Mouse (Mus musculus): ENCODE results near the gene Slc16a12. TPM values are rescaled to one million over a fixed set of nuclear protein-coding genes. Genes with fewer than 3 reads are reported as not detected.
A peak's percentile ranks its signal among the peaks of the same experiment; 100 is the strongest.

Slc16a12 gene
- polyA plus RNA-seq, 1 experiment from 2014 or later: 19.1 TPM

DNA sequence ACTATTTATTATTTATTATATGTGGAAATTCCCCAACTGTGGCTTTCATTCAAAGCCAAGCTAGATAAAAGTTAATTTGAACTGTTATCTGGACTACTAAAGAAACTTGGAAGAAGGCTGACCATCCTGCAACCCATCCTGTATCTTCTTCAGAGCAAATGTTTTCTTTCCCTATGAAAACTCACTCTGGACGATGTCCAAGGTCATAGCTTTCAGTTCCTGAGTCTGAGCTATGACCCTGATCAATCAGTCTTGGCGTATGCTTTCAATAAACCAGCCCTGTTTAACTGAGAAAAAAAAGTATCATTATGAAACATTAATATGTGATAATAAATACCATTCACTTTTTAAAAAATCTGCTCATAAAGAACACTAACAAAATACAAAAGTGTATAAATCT lies 49.6 kb downstream of the Slc16a12 start:
- Histone ChIP-seq H3K36me3 (ENCODE audit: insufficient read depth, low read length) (no peaks in the 10 kb centered on the region), H3K9me3 (ENCODE audit: low read length) (no peaks in the 10 kb centered on the region), H3K4me1 (ENCODE audit: insufficient read depth, low read length) (peaks cover 7% of the 10 kb centered on the region; the same call in 1 of the 2 replicates), H3K9ac (replicated peaks; ENCODE audit: low read length) (no peak overlapping the region), H3K4me2 (replicated peaks; ENCODE audit: low read depth, low read length) (no peak overlapping the region), H3K4me3 (ENCODE audit: low read length) (no peak overlapping the region), H3K27ac (ENCODE audit: low read length) (peak overlapping the region; percentile 85; the same call in 1 of the 2 replicates), H3K27me3 (ENCODE audit: insufficient read depth, low read length) (no peaks in the 10 kb centered on the region)
- 68% methylated on average over 2 of the region's 2 CpGs for WGBS
- no peak for ATAC-seq (ENCODE audit: low FRiP score, low TSS enrichment)

- Histone ChIP-seq H3K9me3 (ENCODE audit: low read length) (no peaks in the 10 kb centered on the region), H3K9ac (replicated peaks; ENCODE audit: low read length) (no peak overlapping the region), H3K36me3 (ENCODE audit: insufficient read depth, low read length) (no peaks in the 10 kb centered on the region), H3K27me3 (ENCODE audit: insufficient read depth, low read length) (no peaks in the 10 kb centered on the region), H3K4me1 (ENCODE audit: insufficient read depth, low read length) (peaks cover 7% of the 10 kb centered on the region; the same call in 1 of the 2 replicates), H3K4me3 (ENCODE audit: low read length) (no peak overlapping the region), H3K27ac (ENCODE audit: low read length) (no peak overlapping the region), H3K4me2 (replicated peaks; ENCODE audit: low read depth, low read length) (no peak overlapping the region)
- 82% methylated on average over 8 of the region's 8 CpGs for WGBS
- no peak for ATAC-seq (ENCODE audit: low FRiP score, low TSS enrichment)
Observed at GRCm38 (mm10) chr19:34696352-34696986, 50.6 kb downstream of the Slc16a12 start.

GRCm38 (mm10) chr19:34691402-34691801 lies 55.7 kb downstream of the Slc16a12 start:
- Histone ChIP-seq H3K4me3 (ENCODE audit: low read length) (no peak overlapping the region), H3K27me3 (ENCODE audit: insufficient read depth, low read length) (no peaks in the 10 kb centered on the region), H3K9me3 (ENCODE audit: low read length) (no peaks in the 10 kb centered on the region), H3K36me3 (ENCODE audit: insufficient read depth, low read length) (no peaks in the 10 kb centered on the region), H3K9ac (replicated peaks; ENCODE audit: low read length) (no peak overlapping the region), H3K27ac (ENCODE audit: low read length) (no peak overlapping the region), H3K4me1 (ENCODE audit: insufficient read depth, low read length) (no peaks in the 10 kb centered on the region), H3K4me2 (replicated peaks; ENCODE audit: low read depth, low read length) (no peak overlapping the region)
- 83% methylated on average over 6 of the region's 6 CpGs for WGBS
- no peak for ATAC-seq (ENCODE audit: low FRiP score, low TSS enrichment)

DNA sequence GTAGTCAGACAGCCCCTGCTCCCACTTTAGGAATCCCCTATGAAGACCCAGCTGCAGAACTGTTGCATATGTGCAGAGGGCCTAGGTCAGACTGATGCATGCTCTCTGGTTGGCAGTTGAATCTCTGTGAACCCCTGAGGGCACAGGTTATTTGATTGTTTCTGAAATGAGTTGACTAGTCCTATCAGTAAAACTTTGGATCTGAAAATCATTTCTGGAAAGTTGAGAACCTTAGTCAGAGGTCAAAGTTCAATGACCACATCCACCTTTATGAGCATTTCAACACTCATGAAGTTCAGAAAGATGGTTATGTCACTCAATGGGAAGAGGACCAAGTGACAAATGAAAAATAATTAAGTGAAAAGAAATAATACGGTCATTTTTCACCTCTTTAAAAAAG lies 61.6 kb downstream of the Slc16a12 start:
- ATAC-seq (ENCODE audit: low FRiP score, low TSS enrichment): no peak
- no peak overlapping the region for H3K4me3 ChIP-seq (ENCODE audit: low read length)
- no peaks in the 10 kb centered on the region for H3K4me1 ChIP-seq (ENCODE audit: insufficient read depth, low read length)
- no peaks in the 10 kb centered on the region for H3K36me3 ChIP-seq (ENCODE audit: insufficient read depth, low read length)
- no peak overlapping the region for H3K9ac ChIP-seq (replicated peaks; ENCODE audit: low read length)
- WGBS: 97% methylated on average over 1 of the region's 1 CpGs
- H3K27ac ChIP-seq (ENCODE audit: low read length): no peak overlapping the region
- no peak overlapping the region for H3K4me2 ChIP-seq (replicated peaks; ENCODE audit: low read depth, low read length)
- H3K27me3 ChIP-seq (ENCODE audit: insufficient read depth, low read length): no peaks in the 10 kb centered on the region
- H3K9me3 ChIP-seq (ENCODE audit: low read length): no peaks in the 10 kb centered on the region

GRCm38 (mm10) chr19:34684857-34685256 lies 62.2 kb downstream of the Slc16a12 start:
- H3K4me2 ChIP-seq (replicated peaks; ENCODE audit: low read depth, low read length): no peak overlapping the region
- no peak overlapping the region for H3K27ac ChIP-seq (ENCODE audit: low read length)
- H3K9me3 ChIP-seq (ENCODE audit: low read length): no peaks in the 10 kb centered on the region
- no peaks in the 10 kb centered on the region for H3K27me3 ChIP-seq (ENCODE audit: insufficient read depth, low read length)
- H3K9ac ChIP-seq (replicated peaks; ENCODE audit: low read length): no peak overlapping the region
- no peaks in the 10 kb centered on the region for H3K4me1 ChIP-seq (ENCODE audit: insufficient read depth, low read length)
- H3K36me3 ChIP-seq (ENCODE audit: insufficient read depth, low read length): no peaks in the 10 kb centered on the region
- ATAC-seq (ENCODE audit: low FRiP score, low TSS enrichment): no peak
- H3K4me3 ChIP-seq (ENCODE audit: low read length): no peak overlapping the region
- 64% methylated on average over 1 of the region's 1 CpGs for WGBS

DNA sequence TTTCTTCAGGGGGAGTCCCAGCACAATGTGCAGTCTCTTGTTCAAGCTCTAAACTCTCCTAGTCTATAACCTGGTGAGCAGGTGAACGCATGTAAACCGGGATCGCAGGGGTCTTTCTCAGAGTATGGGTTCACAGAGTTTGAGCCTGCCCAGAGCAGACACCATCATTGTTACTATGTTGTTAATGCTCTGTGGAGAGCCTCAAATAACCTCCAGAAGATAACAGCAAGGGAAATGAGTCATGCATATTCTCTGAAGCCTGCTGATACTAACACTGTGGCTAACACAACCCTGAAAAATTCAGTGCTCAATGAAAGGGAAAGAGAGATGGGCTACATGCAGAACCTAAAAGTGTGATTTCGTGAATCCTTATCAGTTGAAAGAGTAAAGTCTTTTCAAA lies 68.7 kb downstream of the Slc16a12 start:
- Histone ChIP-seq H3K9ac (replicated peaks; ENCODE audit: low read length) (no peak overlapping the region), H3K27me3 (ENCODE audit: insufficient read depth, low read length) (no peaks in the 10 kb centered on the region), H3K4me2 (replicated peaks; ENCODE audit: low read depth, low read length) (no peak overlapping the region), H3K9me3 (ENCODE audit: low read length) (no peaks in the 10 kb centered on the region), H3K27ac (ENCODE audit: low read length) (no peak overlapping the region), H3K4me3 (ENCODE audit: low read length) (no peak overlapping the region), H3K4me1 (ENCODE audit: insufficient read depth, low read length) (no peaks in the 10 kb centered on the region), H3K36me3 (ENCODE audit: insufficient read depth, low read length) (no peaks in the 10 kb centered on the region)
- ATAC-seq (ENCODE audit: low FRiP score, low TSS enrichment): no peak
- WGBS: 89% methylated on average over 4 of the region's 4 CpGs

DNA sequence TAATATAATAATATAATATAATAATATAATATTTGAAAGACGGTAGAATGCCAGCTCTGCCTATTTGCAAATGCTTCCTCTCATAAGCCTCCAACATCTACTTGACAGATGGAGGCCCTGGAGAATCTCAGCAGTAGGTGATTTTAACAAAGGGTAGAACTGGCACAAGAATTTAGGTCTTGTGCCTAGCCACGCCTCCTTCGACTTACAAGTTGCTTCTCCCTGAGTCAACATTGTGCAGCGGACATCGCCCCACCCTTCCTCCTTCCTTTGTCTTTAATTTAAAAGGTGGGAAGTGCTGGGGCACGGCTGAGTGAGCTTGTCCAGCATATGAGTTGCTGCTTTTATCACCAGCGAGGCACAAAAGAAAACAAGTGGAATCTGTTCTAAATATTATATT lies 73.6 kb downstream of the Slc16a12 start:
- no peaks in the 10 kb centered on the region for H3K9me3 ChIP-seq (ENCODE audit: low read length)
- H3K4me1 ChIP-seq (ENCODE audit: insufficient read depth, low read length): no peaks in the 10 kb centered on the region
- no peak overlapping the region for H3K27ac ChIP-seq (ENCODE audit: low read length)
- H3K36me3 ChIP-seq (ENCODE audit: insufficient read depth, low read length): no peaks in the 10 kb centered on the region
- no peak; the same call in 1 of the 2 replicates for ATAC-seq (ENCODE audit: low FRiP score, low TSS enrichment)
- H3K4me2 ChIP-seq (replicated peaks; ENCODE audit: low read depth, low read length): no peak overlapping the region
- H3K9ac ChIP-seq (replicated peaks; ENCODE audit: low read length): no peak overlapping the region
- WGBS: 49% methylated on average over 7 of the region's 7 CpGs
- no peaks in the 10 kb centered on the region for H3K27me3 ChIP-seq (ENCODE audit: insufficient read depth, low read length)
- no peak overlapping the region for H3K4me3 ChIP-seq (ENCODE audit: low read length)

DNA sequence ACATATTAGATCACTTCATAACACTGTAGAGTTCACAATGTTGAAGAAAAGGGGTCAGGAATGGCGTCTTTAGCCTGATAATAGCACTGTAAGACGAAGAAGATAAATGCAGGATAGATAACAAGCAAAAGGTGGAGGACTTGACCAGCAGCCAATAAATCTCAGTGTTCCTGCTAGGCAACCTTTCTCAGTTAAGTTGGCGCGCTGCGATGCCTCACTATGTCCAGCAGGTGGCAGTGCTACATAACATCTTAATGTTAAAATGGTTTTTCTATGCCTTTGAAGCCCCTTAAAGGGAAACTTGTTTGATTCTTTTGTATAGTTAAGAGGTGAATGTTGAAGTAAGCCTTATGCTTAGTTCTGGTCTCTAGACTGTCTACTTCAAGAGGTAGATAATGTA lies 81.0 kb downstream of the Slc16a12 start:
- ATAC-seq (ENCODE audit: low FRiP score, low TSS enrichment): no peak
- 0% methylated on average over 5 of the region's 5 CpGs for WGBS
- no peak overlapping the region for H3K9ac ChIP-seq (replicated peaks; ENCODE audit: low read length)
- no peaks in the 10 kb centered on the region for H3K36me3 ChIP-seq (ENCODE audit: insufficient read depth, low read length)
- no peaks in the 10 kb centered on the region for H3K27me3 ChIP-seq (ENCODE audit: insufficient read depth, low read length)
- H3K9me3 ChIP-seq (ENCODE audit: low read length): no peaks in the 10 kb centered on the region
- no peak overlapping the region for H3K4me3 ChIP-seq (ENCODE audit: low read length)
- H3K4me2 ChIP-seq (replicated peaks; ENCODE audit: low read depth, low read length): no peak overlapping the region
- H3K4me1 ChIP-seq (ENCODE audit: insufficient read depth, low read length): no peaks in the 10 kb centered on the region
- no peak overlapping the region for H3K27ac ChIP-seq (ENCODE audit: low read length)

DNA sequence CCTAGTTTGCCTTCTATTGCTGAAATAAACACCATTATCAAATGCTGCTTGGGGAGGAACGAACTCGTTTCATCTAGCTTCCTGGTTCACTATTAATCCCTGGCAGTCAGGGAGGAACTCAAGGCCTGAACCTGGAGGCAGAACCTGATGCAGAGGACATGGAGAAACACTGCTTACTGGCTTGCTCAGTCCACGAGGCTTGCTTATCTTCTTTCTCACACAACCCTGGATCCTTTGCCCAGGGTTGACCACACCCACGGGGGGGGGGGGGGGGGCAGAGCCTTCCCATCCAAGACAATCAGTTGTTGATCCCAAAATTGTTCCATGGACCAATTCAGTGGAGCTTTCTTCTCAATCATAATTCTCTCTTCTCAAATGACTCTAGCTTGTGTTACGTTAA lies 84.3 kb downstream of the Slc16a12 start:
- Histone ChIP-seq H3K9ac (replicated peaks; ENCODE audit: low read length) (no peak overlapping the region), H3K4me2 (replicated peaks; ENCODE audit: low read depth, low read length) (peak overlapping the region; percentile 51), H3K4me3 (ENCODE audit: low read length) (no peak overlapping the region), H3K27me3 (ENCODE audit: insufficient read depth, low read length) (no peaks in the 10 kb centered on the region), H3K27ac (ENCODE audit: low read length) (no peak overlapping the region), H3K4me1 (ENCODE audit: insufficient read depth, low read length) (no peaks in the 10 kb centered on the region), H3K36me3 (ENCODE audit: insufficient read depth, low read length) (no peaks in the 10 kb centered on the region), H3K9me3 (ENCODE audit: low read length) (no peaks in the 10 kb centered on the region)
- ATAC-seq (ENCODE audit: low FRiP score, low TSS enrichment): 0 out of 2 replicates have a peak, but pooled peaks have one; percentile 52
- 42% methylated on average over 5 of the region's 5 CpGs for WGBS

DNA sequence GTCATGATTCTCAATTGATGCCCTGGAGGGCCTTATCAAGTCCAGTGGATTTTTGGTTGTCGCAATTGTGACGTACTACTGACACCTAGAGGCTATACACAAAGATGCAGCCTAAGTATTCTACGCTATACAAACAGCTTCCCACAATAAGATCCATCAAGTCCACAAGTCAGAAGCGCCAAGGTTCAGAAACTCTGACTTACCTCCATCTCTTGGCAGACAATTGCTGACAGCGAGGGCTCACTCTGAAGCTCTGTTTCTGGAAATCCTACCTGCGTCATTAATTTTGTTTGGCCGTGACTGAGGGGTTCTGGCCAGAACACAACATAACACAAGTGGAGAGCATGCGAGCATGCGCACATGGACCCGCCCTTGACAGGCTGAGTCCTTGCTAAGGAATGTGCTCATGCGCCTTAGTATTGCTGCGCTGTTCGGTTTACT lies 85.0 kb downstream of the Slc16a12 start:
- Histone ChIP-seq H3K9ac (replicated peaks; ENCODE audit: low read length) (no peak overlapping the region), H3K4me2 (replicated peaks; ENCODE audit: low read depth, low read length) (peak overlapping the region; percentile 51), H3K36me3 (ENCODE audit: insufficient read depth, low read length) (no peaks in the 10 kb centered on the region), H3K4me1 (ENCODE audit: insufficient read depth, low read length) (no peaks in the 10 kb centered on the region), H3K9me3 (ENCODE audit: low read length) (no peaks in the 10 kb centered on the region), H3K27ac (ENCODE audit: low read length) (no peak overlapping the region), H3K27me3 (ENCODE audit: insufficient read depth, low read length) (no peaks in the 10 kb centered on the region), H3K4me3 (ENCODE audit: low read length) (peak overlapping the region; percentile 36)
- peak; percentile 95 for ATAC-seq (ENCODE audit: low FRiP score, low TSS enrichment)
- WGBS: 17% methylated on average over 13 of the region's 13 CpGs
